Mouse (Mus musculus): ENCODE results near the gene Commd1. TPM values are rescaled to one million over a fixed set of nuclear protein-coding genes. Genes with fewer than 3 reads are reported as not detected.

Gene Commd1
- polyA plus RNA-seq, 1 experiment from 2014 or later = 367 TPM

DNA sequence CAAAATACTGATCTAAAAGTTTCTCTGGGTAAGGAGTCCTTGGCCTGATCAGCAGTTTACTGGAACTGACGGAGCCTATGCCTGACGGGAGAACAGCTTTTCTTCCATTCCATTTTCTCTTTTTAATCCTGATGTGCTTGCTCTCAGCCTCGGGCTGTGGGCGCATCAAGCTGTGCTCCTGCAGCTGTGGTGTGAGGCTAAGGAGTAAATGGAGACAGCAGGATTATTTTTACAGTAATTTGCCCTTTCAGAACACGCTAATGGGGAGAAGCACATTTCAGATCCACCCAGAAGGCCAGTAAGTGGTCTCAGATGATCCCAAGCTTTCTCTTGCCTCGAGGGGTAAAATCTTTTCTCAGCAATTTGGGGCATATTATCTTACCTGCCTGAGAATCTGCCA, 107.4 kb downstream of the Commd1 start:
- no peaks in the 10 kb centered on the region for H3K27me3 ChIP-seq (replicated peaks; ENCODE audit: low read depth, poor library complexity, severe bottlenecking)
- no peak overlapping the region for H3K27ac ChIP-seq (replicated peaks)
- no peaks in the 10 kb centered on the region for H3K36me3 ChIP-seq (replicated peaks)
- WGBS = 52% methylated on average over 6 of the region's 6 CpGs
- H3K4me3 ChIP-seq = no peak overlapping the region
- H3K4me1 ChIP-seq = peaks cover 17% of the 10 kb centered on the region; the same call in 1 of the 2 replicates
- DNase-seq (ENCODE audit: low spot score) = no peak
- H3K9me3 ChIP-seq = no peaks in the 10 kb centered on the region

DNA sequence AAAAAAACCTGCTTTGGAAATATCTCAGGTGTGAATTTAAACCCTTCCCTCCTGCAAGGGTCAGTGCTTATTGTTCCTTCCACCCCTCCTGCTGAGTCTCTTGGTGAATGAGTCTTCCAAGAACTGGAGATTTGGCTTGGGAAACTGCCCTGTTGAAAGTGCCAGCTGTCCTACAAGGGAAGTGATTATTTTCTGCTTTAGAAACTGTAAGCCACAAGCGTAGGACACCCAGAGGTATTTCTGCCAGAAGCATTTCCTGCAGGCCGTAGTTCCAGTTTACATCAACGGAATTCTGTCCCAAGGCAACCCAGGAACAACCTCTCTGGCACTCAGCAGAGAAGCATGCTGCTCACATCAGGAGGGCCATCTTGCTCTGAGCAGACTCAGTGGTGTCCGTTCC, 108.8 kb downstream of the Commd1 start:
- no peak overlapping the region for H3K27ac ChIP-seq (replicated peaks)
- peaks cover 17% of the 10 kb centered on the region; the same call in 1 of the 2 replicates for H3K4me1 ChIP-seq
- no peaks in the 10 kb centered on the region for H3K27me3 ChIP-seq (replicated peaks; ENCODE audit: low read depth, poor library complexity, severe bottlenecking)
- DNase-seq (ENCODE audit: low spot score) = no peak
- no peaks in the 10 kb centered on the region for H3K9me3 ChIP-seq
- H3K4me3 ChIP-seq = no peak overlapping the region
- 61% methylated on average over 4 of the region's 4 CpGs for WGBS
- no peaks in the 10 kb centered on the region for H3K36me3 ChIP-seq (replicated peaks)

DNA sequence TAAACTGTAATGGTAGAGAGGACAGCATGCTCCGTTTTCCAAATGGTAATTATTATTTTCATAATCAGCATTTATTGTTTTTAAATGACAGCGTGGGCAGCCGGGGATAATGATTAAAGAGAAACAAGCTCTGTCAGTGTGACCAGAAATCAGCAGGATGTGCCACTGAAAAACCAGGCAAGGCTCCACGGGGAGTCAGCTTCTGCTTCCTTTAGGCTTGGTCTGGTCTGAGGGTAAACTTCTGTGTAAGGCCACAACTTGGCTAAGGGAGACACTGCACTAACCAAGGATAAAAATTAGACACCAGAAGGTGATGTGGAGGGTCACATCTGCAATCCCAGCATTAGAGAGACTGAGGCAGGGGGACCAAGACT, 109.9 kb downstream of the Commd1 start:
- no peaks in the 10 kb centered on the region for H3K9me3 ChIP-seq
- H3K4me1 ChIP-seq = peaks cover 17% of the 10 kb centered on the region; the same call in 1 of the 2 replicates
- H3K27me3 ChIP-seq (replicated peaks; ENCODE audit: low read depth, poor library complexity, severe bottlenecking) = no peaks in the 10 kb centered on the region
- H3K27ac ChIP-seq (replicated peaks) = no peak overlapping the region
- WGBS = 61% methylated on average over 4 of the region's 4 CpGs
- no peak for DNase-seq (ENCODE audit: low spot score)
- H3K36me3 ChIP-seq (replicated peaks) = no peaks in the 10 kb centered on the region
- H3K4me3 ChIP-seq = no peak overlapping the region

DNA sequence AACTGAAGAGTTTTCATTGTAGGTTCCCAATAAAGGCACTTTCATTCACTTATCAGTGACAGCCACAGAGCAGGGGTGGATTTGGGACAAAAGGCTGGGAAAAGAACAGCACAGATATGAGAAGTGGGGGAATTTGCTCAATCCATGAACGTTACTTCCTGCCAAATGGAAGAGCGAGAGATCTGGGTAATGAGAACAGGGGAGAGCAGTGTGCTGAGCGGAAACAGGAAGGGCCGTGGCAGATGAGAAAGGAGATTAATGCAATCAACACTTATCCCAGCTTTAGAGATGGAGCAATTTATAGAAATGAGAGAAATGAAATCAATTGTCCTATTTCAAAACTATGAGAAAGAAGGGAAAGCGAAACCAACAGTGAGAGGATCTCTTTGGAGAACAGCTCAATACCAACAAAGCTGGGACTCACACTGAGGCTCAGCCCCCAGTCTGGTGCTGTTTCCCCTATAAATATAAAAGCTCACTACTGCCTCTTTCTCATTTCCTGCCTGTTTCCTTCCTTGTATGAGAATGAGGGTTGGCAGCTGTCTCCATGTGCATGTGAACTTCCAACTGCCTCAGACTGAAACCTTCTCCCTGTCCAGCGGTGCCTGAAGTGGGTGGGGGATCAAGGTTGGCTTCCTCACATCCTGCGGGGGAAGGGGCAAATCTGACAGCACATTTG, 110.4 kb downstream of the Commd1 start:
- Histone ChIP-seq H3K27me3 (replicated peaks; ENCODE audit: low read depth, poor library complexity, severe bottlenecking) (no peaks in the 10 kb centered on the region), H3K4me1 (peaks cover 17% of the 10 kb centered on the region; the same call in 1 of the 2 replicates), H3K9me3 (no peaks in the 10 kb centered on the region), H3K36me3 (replicated peaks) (no peaks in the 10 kb centered on the region), H3K27ac (replicated peaks) (no peak overlapping the region), H3K4me3 (no peak overlapping the region)
- DNase-seq (ENCODE audit: low spot score) = no peak
- 69% methylated on average over 7 of the region's 7 CpGs for WGBS

DNA sequence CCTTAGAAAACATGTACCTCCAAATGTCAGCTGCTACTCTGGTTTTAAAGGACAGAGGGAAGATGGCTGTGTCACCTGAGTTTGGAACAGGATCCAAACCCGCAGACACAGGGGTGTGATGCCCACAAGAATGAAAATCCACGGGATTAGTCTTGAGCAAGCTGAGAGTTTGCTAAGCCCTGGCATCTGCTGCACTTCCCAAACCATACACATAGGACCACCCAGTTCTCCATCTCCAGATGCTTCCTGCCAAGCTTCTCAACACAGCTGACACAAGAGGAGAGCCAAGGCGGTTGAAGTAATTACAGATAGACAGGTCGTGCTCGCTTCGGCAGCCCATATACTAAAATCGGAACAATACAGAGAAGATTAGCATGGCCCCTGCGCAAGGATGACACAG, 113.6 kb downstream of the Commd1 start:
- Histone ChIP-seq H3K36me3 (replicated peaks) (no peaks in the 10 kb centered on the region), H3K4me3 (no peak overlapping the region)
- 88% methylated on average over 8 of the region's 8 CpGs for WGBS

DNA sequence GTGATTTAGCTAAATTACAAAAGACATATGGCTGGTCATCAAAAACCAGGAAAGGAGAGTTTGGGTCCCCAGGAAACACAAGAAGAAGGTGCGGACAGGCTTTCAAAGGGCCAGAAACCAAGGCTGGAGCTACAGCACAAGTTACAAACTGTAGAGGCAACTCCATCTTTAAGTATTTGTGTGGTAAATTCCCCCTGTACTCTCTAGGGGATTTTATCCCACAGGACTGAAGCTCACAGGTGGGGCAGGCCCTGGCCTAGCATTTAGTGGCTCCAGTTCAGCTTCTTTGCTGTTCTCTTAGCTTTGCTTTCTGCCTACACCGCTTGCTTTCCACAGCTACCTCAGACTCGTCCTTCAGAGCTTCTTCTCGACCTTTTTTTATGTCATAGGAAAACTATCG, 114.5 kb downstream of the Commd1 start:
- H3K4me1 ChIP-seq = peaks cover 17% of the 10 kb centered on the region
- no peak for DNase-seq (ENCODE audit: low spot score)
- WGBS = 87% methylated on average over 5 of the region's 5 CpGs

More for the DNA sequence above, 113.6 kb downstream of the Commd1 start:
- peaks cover 17% of the 10 kb centered on the region for H3K4me1 ChIP-seq
- no peak overlapping the region for H3K27ac ChIP-seq (replicated peaks)
- no peaks in the 10 kb centered on the region for H3K9me3 ChIP-seq
- no peak for DNase-seq (ENCODE audit: low spot score)
- H3K27me3 ChIP-seq (replicated peaks; ENCODE audit: low read depth, poor library complexity, severe bottlenecking) = peaks cover 16% of the 10 kb centered on the region

DNA sequence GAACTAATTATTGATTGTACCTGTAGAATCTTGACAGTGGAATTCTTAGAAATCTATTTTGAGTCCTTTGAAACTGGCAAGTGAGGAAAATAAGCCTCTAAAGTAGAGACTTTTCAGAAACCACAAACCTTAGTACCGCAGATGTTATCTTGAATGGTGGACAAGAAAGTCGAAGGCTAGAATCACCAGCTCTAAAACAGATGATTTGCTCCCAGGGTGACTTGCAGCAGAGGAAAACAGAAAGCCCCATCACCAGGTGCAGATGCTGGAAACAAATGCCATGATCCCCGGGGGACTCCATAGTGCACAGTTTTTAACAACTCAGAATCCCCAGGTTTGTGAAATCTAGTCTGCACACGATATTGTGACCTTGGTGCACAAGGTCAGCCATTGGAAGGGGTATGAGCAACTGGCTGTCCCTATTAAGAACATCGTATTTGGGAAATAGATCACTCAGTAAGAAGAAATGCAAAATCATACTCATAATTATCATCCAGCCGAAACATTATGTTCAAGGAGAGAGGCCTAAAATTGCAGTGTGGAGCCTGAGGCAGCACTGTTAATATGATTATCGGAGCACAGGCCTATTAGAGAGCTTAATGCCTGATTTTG, 116.4 kb downstream of the Commd1 start:
- H3K27me3 ChIP-seq (replicated peaks; ENCODE audit: low read depth, poor library complexity, severe bottlenecking) = peaks cover 43% of the 10 kb centered on the region
- WGBS = 84% methylated on average over 7 of the region's 7 CpGs
- H3K36me3 ChIP-seq (replicated peaks) = no peaks in the 10 kb centered on the region
- no peak overlapping the region for H3K4me3 ChIP-seq
- H3K4me1 ChIP-seq = peaks cover 10% of the 10 kb centered on the region
- no peak for DNase-seq (ENCODE audit: low spot score)
- no peaks in the 10 kb centered on the region for H3K9me3 ChIP-seq
- no peak overlapping the region for H3K27ac ChIP-seq (replicated peaks)

More for the DNA sequence above, 114.5 kb downstream of the Commd1 start:
- H3K27ac ChIP-seq (replicated peaks) = no peak overlapping the region
- no peaks in the 10 kb centered on the region for H3K36me3 ChIP-seq (replicated peaks)
- peaks cover 23% of the 10 kb centered on the region for H3K27me3 ChIP-seq (replicated peaks; ENCODE audit: low read depth, poor library complexity, severe bottlenecking)
- H3K4me3 ChIP-seq = no peak overlapping the region
- no peaks in the 10 kb centered on the region for H3K9me3 ChIP-seq

DNA sequence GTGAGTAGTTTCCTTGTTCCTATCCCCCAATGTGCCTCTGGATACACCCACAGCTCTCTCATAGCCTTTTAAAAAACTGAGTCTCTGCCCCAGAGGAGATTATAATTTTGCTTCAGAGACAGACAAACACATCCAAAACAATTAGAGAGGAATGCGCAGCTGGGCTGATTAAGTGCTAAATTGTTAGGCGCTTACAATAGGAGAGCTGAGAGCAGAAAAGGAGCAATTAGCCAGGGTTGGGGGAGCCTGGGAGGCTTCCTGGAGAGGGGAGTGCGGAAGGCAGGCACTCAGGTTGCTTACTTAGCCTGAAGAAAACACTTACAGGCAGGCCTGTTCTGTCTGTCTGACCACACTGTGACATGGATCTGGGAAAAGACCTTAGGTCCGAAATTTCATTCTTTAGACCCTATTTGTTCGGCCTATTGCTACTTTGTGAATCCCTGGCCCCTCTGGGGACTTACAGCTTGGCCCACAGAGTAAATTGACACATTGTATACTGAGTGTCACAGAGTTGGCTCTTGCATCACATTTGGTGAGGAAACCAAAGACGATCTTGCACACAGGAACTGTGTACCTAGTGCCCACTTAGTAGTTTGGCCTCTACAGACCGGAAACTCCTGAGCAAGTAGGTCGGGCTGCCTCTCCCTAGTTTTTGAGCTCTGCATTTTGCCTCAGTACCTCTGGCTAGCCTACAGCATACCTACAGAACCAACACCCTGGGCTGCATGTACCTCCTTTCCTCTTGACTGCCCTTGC, 117.7 kb downstream of the Commd1 start:
- peaks cover 54% of the 10 kb centered on the region for H3K27me3 ChIP-seq (replicated peaks; ENCODE audit: low read depth, poor library complexity, severe bottlenecking)
- H3K4me1 ChIP-seq = peaks cover 20% of the 10 kb centered on the region
- H3K36me3 ChIP-seq (replicated peaks) = no peaks in the 10 kb centered on the region
- peak; percentile 18 for DNase-seq (ENCODE audit: low spot score)
- no peak overlapping the region for H3K27ac ChIP-seq (replicated peaks)
- no peak overlapping the region for H3K4me3 ChIP-seq
- WGBS = 37% methylated on average over 8 of the region's 8 CpGs
- no peaks in the 10 kb centered on the region for H3K9me3 ChIP-seq

DNA sequence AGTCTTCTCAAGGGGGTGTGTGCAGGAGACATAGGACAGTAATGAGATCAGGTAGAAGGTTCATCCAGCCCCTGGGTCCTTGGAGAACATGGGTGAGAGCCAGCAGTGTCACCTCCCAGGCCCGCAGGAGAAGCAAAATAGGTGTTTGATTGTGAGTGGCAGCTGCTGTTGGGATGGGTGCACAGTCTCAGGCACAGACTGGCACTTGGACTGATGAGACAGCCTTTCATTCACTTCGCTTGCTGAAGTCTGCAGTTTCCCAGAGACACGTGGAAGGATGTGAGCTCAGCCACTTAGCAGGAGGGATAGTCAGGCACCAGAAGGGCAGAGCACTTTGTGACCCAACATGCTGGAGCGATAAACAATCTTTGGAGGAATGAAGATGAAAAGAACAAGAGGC, 118.6 kb downstream of the Commd1 start:
- no peak overlapping the region for H3K4me3 ChIP-seq
- H3K4me1 ChIP-seq = peaks cover 24% of the 10 kb centered on the region
- peaks cover 63% of the 10 kb centered on the region for H3K27me3 ChIP-seq (replicated peaks; ENCODE audit: low read depth, poor library complexity, severe bottlenecking)
- 40% methylated on average over 4 of the region's 4 CpGs for WGBS
- no peaks in the 10 kb centered on the region for H3K9me3 ChIP-seq
- no peak for DNase-seq (ENCODE audit: low spot score)
- H3K27ac ChIP-seq (replicated peaks) = no peak overlapping the region
- H3K36me3 ChIP-seq (replicated peaks) = no peaks in the 10 kb centered on the region

DNA sequence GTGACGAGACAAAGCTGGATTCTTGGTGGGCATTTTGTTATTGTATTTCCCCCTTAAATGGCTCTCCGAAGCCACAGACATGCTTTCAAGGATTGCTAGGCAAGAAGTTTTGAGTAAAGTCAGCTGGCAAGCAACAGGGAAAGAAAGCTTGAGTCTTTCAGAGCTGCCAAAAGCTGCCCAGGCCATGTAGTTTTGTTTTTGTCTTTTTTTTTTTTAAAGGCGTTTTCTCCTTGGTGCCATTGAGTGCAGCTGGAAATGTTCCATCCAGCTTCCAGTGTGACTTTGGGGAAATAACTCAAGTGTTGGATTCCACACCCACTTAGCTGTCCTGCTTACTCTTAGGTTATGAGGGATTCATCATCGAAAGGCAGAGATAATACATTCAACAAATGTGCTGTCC, 120.9 kb downstream of the Commd1 start:
- no peak for DNase-seq (ENCODE audit: low spot score)
- Histone ChIP-seq H3K4me3 (no peak overlapping the region), H3K27ac (replicated peaks) (no peak overlapping the region), H3K9me3 (no peaks in the 10 kb centered on the region), H3K27me3 (replicated peaks; ENCODE audit: low read depth, poor library complexity, severe bottlenecking) (peaks cover 86% of the 10 kb centered on the region), H3K36me3 (replicated peaks) (no peaks in the 10 kb centered on the region), H3K4me1 (peaks cover 32% of the 10 kb centered on the region)
- WGBS = 63% methylated on average over 4 of the region's 4 CpGs

DNA sequence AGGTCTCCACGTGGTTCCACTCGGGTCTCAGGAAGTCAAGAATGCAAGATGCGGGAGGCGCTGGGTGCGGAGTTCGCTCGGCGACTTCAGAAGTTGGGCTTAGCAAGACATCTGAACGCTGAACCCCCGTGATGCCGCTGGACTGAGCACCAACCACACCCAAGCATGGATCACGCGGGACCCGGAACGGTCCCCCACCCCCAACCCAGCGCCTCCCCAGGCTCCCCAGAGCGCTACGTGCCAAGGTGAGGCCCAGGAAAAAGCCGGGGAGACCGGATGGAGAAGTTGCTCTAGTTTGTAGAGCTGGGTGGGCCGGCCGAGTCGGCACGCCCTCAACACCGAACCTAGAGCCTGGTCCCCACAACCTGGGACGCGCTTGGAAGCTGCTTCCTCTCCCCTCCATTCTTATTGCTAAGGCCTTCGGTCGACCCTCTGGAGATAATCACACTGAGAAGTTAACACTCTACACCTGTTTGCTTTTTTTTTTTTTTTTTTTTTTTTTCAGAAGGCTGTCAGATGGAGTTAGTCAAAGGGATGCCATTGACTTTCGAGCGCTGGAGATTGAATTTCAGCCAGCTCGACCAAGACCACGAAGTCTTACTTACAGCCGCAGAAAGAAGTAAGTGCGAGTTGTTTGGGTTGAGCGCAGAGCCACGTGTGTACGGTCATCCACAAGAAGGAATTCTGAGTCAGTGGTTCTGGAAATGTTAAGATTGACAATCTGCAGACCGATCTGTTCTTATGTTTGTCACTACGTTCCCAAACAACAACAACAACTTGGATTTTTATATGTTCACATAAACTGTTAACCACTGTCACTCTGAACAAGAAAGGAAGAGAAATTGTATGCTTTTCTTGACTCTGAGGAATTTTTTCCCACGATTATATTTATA, 121.6 kb downstream of the Commd1 start, which contains the start of gene B3gnt2:
B3gnt2 (minus strand) TSS at position 627 of the 893 bp plus-strand sequence.
- no peaks in the 10 kb centered on the region for H3K9me3 ChIP-seq
- H3K27ac ChIP-seq (replicated peaks) = peak within 1 kb of the TSS; percentile 79
- DNase-seq (ENCODE audit: low spot score) = peak; percentile 49
- H3K36me3 ChIP-seq (replicated peaks) = no peaks in the 10 kb centered on the region
- 5% methylated on average over 41 of the region's 41 CpGs for WGBS
- peak within 1 kb of the TSS; percentile 75 for H3K4me3 ChIP-seq
- H3K27me3 ChIP-seq (replicated peaks; ENCODE audit: low read depth, poor library complexity, severe bottlenecking) = peaks cover 93% of the 10 kb centered on the region
- H3K4me1 ChIP-seq = peaks cover 32% of the 10 kb centered on the region

All from embryonic facial prominence, embryonic 10.5 days (tissue).